Mouse (Mus musculus): ENCODE data around the gene Wbp4. TPM values are rescaled to one million over a fixed set of nuclear protein-coding genes. Genes with fewer than 3 reads are reported as not detected.
A peak's percentile ranks its signal among the peaks of the same experiment; 100 is the strongest.

The Wbp4 gene
- total and polyA plus RNA-seq, 2 experiments = 2.5 to 7.7 TPM

DNA sequence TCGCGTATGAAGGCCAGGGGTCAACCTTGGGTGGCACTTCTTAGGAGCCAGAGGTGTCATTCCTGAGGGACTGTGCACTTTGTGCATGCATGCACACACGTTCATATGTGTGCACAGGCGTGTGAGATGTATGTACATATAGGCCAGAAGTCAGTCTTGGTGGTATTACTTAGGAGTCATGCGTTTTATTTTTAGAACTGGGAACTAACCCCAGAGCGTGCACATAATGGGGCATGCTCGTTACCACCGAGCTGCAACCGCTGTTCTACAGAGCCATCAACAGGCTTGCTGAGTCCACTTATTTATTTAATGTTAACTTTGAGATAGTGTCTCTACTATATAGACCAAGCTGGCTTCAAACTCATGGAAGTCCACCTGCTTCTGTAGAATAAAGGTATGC, 41.1 kb upstream of the Wbp4 start:
- H3K36me3 ChIP-seq (ENCODE audit: control insufficient read depth, insufficient read depth, low read length) = no peaks in the 10 kb centered on the region; the same call in 1 of the 2 replicates
- TF ChIP-seq CTCF (IDR thresholded peaks at IDR 0.05; ENCODE audit: low read depth, low read length) (no peak), POLR2A (IDR thresholded peaks at IDR 0.05; ENCODE audit: extremely low read depth, insufficient read depth, low read length) (no peak)
- no peaks in the 10 kb centered on the region for H3K27me3 ChIP-seq (ENCODE audit: control insufficient read depth, insufficient read depth, low read length)
- no peak overlapping the region for H3K4me3 ChIP-seq (ENCODE audit: insufficient read depth, low read depth, low read length)
- WGBS = 84% methylated on average over 9 of the region's 9 CpGs
- peaks cover 8% of the 10 kb centered on the region for H3K4me1 ChIP-seq (ENCODE audit: control insufficient read depth, insufficient read depth, low read length)
- peaks cover 40% of the 10 kb centered on the region for H3K79me2 ChIP-seq (ENCODE audit: control insufficient read depth, insufficient read depth, low read length)
- DNase-seq (ENCODE audit: extremely low read depth, low read depth, low spot score) = no peak
- H3K27ac ChIP-seq (replicated peaks; ENCODE audit: insufficient read depth, low read depth, low read length) = 0 out of 2 replicates have a peak overlapping the region, but pooled peaks have one; percentile 9
- no peak overlapping the region for H3K9ac ChIP-seq (ENCODE audit: low read depth, low read length)

DNA sequence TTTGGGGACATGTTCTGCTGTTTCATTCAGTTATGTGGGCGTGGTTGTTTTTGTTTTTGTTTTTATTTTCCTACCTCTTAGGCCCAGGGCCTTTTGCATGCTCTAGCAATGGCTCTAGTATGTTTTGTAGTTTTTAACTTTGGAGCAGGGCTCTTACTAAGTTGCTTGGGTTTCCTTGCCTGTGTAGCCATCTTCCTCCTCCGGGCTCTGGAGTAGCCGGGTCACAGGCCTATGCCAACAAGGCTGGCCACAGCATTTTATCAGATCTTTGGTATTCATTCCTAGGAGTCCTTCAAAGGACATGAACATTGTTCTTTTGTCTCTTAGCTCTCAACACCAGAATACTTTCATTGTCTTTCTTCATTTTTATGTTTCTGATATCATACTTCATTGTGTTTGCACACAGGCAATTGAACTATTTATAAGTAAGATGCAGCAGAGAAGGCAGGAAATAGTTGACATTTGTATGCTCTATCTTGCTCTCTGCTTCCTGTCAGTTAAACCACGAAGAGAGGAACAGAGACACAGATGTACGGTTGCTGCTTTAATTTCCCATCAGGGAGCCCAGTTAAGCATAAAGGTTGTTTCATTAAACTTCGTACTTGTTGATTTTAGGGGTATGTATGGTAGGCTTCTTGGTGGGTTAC, 40.3 kb upstream of the Wbp4 start:
- Histone ChIP-seq H3K4me1 (ENCODE audit: control insufficient read depth, insufficient read depth, low read length) (peaks cover 13% of the 10 kb centered on the region), H3K27ac (replicated peaks; ENCODE audit: insufficient read depth, low read depth, low read length) (peak overlapping the region; percentile 70), H3K36me3 (ENCODE audit: control insufficient read depth, insufficient read depth, low read length) (no peaks in the 10 kb centered on the region; the same call in 1 of the 2 replicates), H3K79me2 (ENCODE audit: control insufficient read depth, insufficient read depth, low read length) (peaks cover 42% of the 10 kb centered on the region), H3K9ac (ENCODE audit: low read depth, low read length) (no peak overlapping the region), H3K27me3 (ENCODE audit: control insufficient read depth, insufficient read depth, low read length) (no peaks in the 10 kb centered on the region), H3K4me3 (ENCODE audit: insufficient read depth, low read depth, low read length) (no peak overlapping the region)
- no peak for DNase-seq (ENCODE audit: extremely low read depth, low read depth, low spot score)
- TF ChIP-seq POLR2A (IDR thresholded peaks at IDR 0.05; ENCODE audit: extremely low read depth, insufficient read depth, low read length) (no peak), CTCF (IDR thresholded peaks at IDR 0.05; ENCODE audit: low read depth, low read length) (no peak)
- WGBS = 69% methylated on average over 6 of the region's 6 CpGs

DNA sequence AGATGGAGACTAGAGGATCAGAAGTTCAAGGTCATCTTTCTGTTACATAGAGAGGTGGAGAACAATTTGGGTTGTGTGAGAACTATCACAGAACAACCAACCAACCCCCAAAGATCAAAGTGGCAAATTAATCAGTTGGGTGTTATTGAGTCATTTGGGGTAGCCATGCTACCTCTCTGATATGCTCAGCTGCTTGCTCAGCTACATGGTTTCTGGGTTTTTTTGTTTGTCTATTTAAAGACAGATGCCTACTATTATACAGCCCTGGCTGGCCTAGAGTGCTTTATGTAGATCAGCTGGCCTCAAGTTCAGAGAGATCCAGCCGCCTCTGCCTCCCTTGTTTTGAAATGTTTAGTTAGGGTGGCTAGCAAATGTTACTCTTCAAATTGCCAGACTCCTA, 39.7 kb upstream of the Wbp4 start:
- TF ChIP-seq CTCF (IDR thresholded peaks at IDR 0.05; ENCODE audit: low read depth, low read length) (no peak), POLR2A (IDR thresholded peaks at IDR 0.05; ENCODE audit: extremely low read depth, insufficient read depth, low read length) (no peak)
- Histone ChIP-seq H3K27ac (replicated peaks; ENCODE audit: insufficient read depth, low read depth, low read length) (peak overlapping the region; percentile 70), H3K79me2 (ENCODE audit: control insufficient read depth, insufficient read depth, low read length) (peaks cover 42% of the 10 kb centered on the region), H3K27me3 (ENCODE audit: control insufficient read depth, insufficient read depth, low read length) (no peaks in the 10 kb centered on the region), H3K4me1 (ENCODE audit: control insufficient read depth, insufficient read depth, low read length) (peaks cover 15% of the 10 kb centered on the region), H3K4me3 (ENCODE audit: insufficient read depth, low read depth, low read length) (no peak overlapping the region), H3K36me3 (ENCODE audit: control insufficient read depth, insufficient read depth, low read length) (no peaks in the 10 kb centered on the region; the same call in 1 of the 2 replicates), H3K9ac (ENCODE audit: low read depth, low read length) (no peak overlapping the region)
- peak; percentile 42 for DNase-seq (ENCODE audit: extremely low read depth, low read depth, low spot score)
- WGBS = 23% methylated on average over 1 of the region's 1 CpGs

DNA sequence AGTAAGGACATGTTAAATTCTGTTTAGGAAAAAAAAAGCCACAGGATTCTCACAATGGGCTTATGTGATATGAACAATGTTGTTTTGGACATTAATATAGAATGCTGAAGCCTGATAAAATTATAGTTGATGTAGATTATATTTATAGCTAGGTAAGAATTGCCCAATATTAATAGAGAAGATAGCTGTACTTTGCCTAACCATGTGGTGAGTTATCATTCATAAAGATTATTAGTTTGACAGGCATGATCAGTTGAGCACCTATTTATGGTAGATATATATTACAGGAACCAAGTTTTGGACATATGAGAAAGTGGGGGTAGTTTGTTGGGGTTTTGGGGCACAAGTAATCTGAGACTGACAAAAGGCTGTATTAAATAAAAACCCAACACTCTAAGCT, 39.3 kb upstream of the Wbp4 start:
- peaks cover 15% of the 10 kb centered on the region for H3K4me1 ChIP-seq (ENCODE audit: control insufficient read depth, insufficient read depth, low read length)

DNA sequence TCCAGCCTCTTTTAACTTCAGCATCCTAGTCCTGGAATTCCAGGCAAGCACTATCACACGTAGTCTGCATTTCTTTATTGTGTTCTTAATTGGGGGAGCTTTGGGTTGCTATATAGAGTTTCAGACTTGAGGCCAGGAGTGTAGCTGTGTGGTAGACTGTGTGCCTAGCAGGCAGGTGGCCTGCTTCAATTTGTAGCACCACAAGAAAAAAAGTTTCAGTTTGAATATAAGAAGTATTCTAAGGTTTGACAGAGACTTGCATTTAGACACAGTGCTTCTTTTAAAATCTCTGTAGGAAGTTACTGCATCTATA, 38.3 kb upstream of the Wbp4 start:
- Histone ChIP-seq H3K9ac (ENCODE audit: low read depth, low read length) (no peak overlapping the region), H3K27me3 (ENCODE audit: control insufficient read depth, insufficient read depth, low read length) (no peaks in the 10 kb centered on the region), H3K79me2 (ENCODE audit: control insufficient read depth, insufficient read depth, low read length) (peaks cover 37% of the 10 kb centered on the region), H3K4me1 (ENCODE audit: control insufficient read depth, insufficient read depth, low read length) (peaks cover 15% of the 10 kb centered on the region), H3K4me3 (ENCODE audit: insufficient read depth, low read depth, low read length) (no peak overlapping the region), H3K36me3 (ENCODE audit: control insufficient read depth, insufficient read depth, low read length) (no peaks in the 10 kb centered on the region; the same call in 1 of the 2 replicates), H3K27ac (replicated peaks; ENCODE audit: insufficient read depth, low read depth, low read length) (no peak overlapping the region; the same call in 1 of the 2 replicates)
- WGBS = 71% methylated on average over 1 of the region's 1 CpGs
- TF ChIP-seq CTCF (IDR thresholded peaks at IDR 0.05; ENCODE audit: low read depth, low read length) = no peak
- TF ChIP-seq POLR2A (IDR thresholded peaks at IDR 0.05; ENCODE audit: extremely low read depth, insufficient read depth, low read length) = no peak
- DNase-seq (ENCODE audit: extremely low read depth, low read depth, low spot score) = no peak

More for the DNA sequence above, 39.3 kb upstream of the Wbp4 start:
- H3K27me3 ChIP-seq (ENCODE audit: control insufficient read depth, insufficient read depth, low read length) = no peaks in the 10 kb centered on the region
- H3K9ac ChIP-seq (ENCODE audit: low read depth, low read length) = no peak overlapping the region
- no peaks in the 10 kb centered on the region; the same call in 1 of the 2 replicates for H3K36me3 ChIP-seq (ENCODE audit: control insufficient read depth, insufficient read depth, low read length)
- H3K27ac ChIP-seq (replicated peaks; ENCODE audit: insufficient read depth, low read depth, low read length) = no peak overlapping the region
- H3K79me2 ChIP-seq (ENCODE audit: control insufficient read depth, insufficient read depth, low read length) = peaks cover 41% of the 10 kb centered on the region
- TF ChIP-seq CTCF (IDR thresholded peaks at IDR 0.05; ENCODE audit: low read depth, low read length) (no peak), POLR2A (IDR thresholded peaks at IDR 0.05; ENCODE audit: extremely low read depth, insufficient read depth, low read length) (no peak)
- DNase-seq (ENCODE audit: extremely low read depth, low read depth, low spot score) = no peak
- H3K4me3 ChIP-seq (ENCODE audit: insufficient read depth, low read depth, low read length) = no peak overlapping the region
